Mouse (Mus musculus): ENCODE data around the gene Timm8a2.

DNA sequence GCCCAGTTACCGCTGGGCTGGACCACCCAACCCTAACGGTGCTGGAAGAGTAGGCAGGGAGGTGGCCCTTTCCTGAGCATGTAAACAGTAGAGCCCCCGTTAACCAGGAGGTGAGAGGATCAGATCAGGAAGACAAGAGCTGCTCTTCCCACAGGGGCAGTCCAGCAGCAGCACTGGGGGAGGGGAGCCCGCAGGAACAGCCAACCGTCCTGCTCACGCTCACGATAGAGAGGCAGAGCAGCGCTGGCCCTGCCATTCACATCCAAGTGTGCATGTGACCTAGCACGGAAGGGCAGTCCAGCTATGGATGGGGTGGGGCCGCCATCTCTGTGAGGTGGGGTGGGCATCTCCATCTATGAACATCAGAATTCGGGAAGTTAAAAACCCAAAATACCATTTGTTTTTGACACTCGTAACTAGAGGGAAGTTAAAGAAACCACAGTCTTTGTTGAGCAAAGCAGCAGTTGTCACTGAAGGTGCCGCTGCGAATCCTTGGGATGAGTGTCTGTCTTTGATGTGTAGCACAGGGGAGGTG, 21.0 kb upstream of the Timm8a2 start:
- TF ChIP-seq MAFK (IDR thresholded peaks at IDR 0.05; ENCODE audit: insufficient read depth, low read depth, low read length) (no peak), ZC3H11A (IDR thresholded peaks at IDR 0.05; ENCODE audit: borderline replicate concordance, low read depth, low read length) (no peak), HCFC1 (IDR thresholded peaks at IDR 0.05; ENCODE audit: borderline replicate concordance, insufficient read depth, low read length) (no peak), ZNF384 (IDR thresholded peaks at IDR 0.05; ENCODE audit: low read depth, low read length) (no peak)
